Comparison of ENCODE assay signal across 18 mouse cellular contexts in the genomic region with DNA sequence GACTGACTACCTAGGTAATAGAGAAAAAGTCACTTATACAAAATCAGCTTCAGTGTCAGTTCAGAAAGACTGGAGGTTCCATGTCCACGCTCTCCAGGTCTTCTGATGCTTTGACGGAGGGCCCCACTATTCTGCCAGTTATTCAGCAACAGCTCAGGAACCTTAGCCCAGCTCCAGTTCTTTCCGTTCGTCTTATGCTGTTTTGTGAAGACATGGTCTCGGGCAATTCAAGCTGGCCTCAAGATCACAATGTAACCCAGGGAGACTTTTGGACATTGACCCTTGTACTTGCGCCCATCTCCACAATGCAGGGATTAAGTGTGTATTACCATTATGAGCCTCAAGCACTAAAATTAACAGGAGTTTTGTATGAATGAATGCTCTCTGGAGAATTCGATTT.
DNase-seq lines count a peak whose midpoint lies in the region; ATAC-seq and TF ChIP-seq lines count a peak whose summit lies in the region.
"Had no signal": no experiment of that assay in that cellular context is flagged by ENCODE, and none has a peak within 500 bp of the region (broad histone marks: within the 10 kb centered on the region; RNA-seq: fewer than 3 reads in every experiment).

No protein-coding gene starts in this region.

- H3K9ac ChIP-seq in midbrain, embryonic 11.5 days (ENCODE audit: low read length): no peak overlapping the region
- H3K9ac ChIP-seq in midbrain, embryonic 14.5 days (replicated peaks; ENCODE audit: low read length): no peak overlapping the region
- H3K9ac ChIP-seq in kidney, embryonic 15.5 days: no peak overlapping the region
- no peak overlapping the region for H3K9ac ChIP-seq in stomach, postnatal 0 days (ENCODE audit: low read length)
- H3K9ac ChIP-seq: forebrain, embryonic 15.5 days; heart, embryonic 13.5 days had no signal

- no peak for ATAC-seq in midbrain, embryonic 11.5 days (ENCODE audit: low FRiP score)
- ATAC-seq in midbrain, embryonic 14.5 days (ENCODE audit: low FRiP score, low TSS enrichment): no peak
- no peak for ATAC-seq in kidney, embryonic 15.5 days (replicated peaks; ENCODE audit: low FRiP score)
- ATAC-seq in stomach, postnatal 0 days (ENCODE audit: low FRiP score, low TSS enrichment): no peak

- H3K4me2 ChIP-seq in midbrain, embryonic 11.5 days: no peak overlapping the region
- H3K4me2 ChIP-seq in midbrain, embryonic 14.5 days (ENCODE audit: low read length): no peak overlapping the region
- 0 out of 2 replicates have a peak overlapping the region, but pooled peaks have one; percentile 19 for H3K4me2 ChIP-seq in kidney, embryonic 15.5 days
- no peak overlapping the region for H3K4me2 ChIP-seq in stomach, postnatal 0 days (replicated peaks; ENCODE audit: low read depth)
- H3K4me2 ChIP-seq: forebrain, embryonic 15.5 days; heart, embryonic 13.5 days had no signal

- no peak overlapping the region for H3K27ac ChIP-seq in midbrain, embryonic 11.5 days (ENCODE audit: low read depth, low read length)
- no peak overlapping the region for H3K27ac ChIP-seq in midbrain, embryonic 14.5 days (replicated peaks; ENCODE audit: low read depth, low read length)
- peak overlapping the region; percentile 59 for H3K27ac ChIP-seq in kidney, embryonic 15.5 days
- no peak overlapping the region for H3K27ac ChIP-seq in stomach, postnatal 0 days (replicated peaks)
- H3K27ac ChIP-seq: embryonic facial prominence, embryonic 10.5 days; forebrain, embryonic 15.5 days; heart, embryonic 13.5 days had no signal

- H3K9me3 ChIP-seq in midbrain, embryonic 11.5 days (ENCODE audit: control insufficient read depth, low read length): no peaks in the 10 kb centered on the region
- no peaks in the 10 kb centered on the region for H3K9me3 ChIP-seq in midbrain, embryonic 14.5 days (ENCODE audit: control insufficient read depth, low read length)
- H3K9me3 ChIP-seq in kidney, embryonic 15.5 days (replicated peaks): no peaks in the 10 kb centered on the region
- no peaks in the 10 kb centered on the region for H3K9me3 ChIP-seq in stomach, postnatal 0 days (ENCODE audit: control insufficient read depth, low read length)
- H3K9me3 ChIP-seq: embryonic facial prominence, embryonic 10.5 days; forebrain, embryonic 15.5 days; heart, embryonic 13.5 days had no signal

- no peak overlapping the region for H3K4me3 ChIP-seq in midbrain, embryonic 11.5 days (ENCODE audit: low read depth, low read length)
- H3K4me3 ChIP-seq in midbrain, embryonic 14.5 days (replicated peaks; ENCODE audit: low read depth, low read length): no peak overlapping the region
- no peak overlapping the region for H3K4me3 ChIP-seq in kidney, embryonic 15.5 days (replicated peaks)
- no peak overlapping the region for H3K4me3 ChIP-seq in stomach, postnatal 0 days (ENCODE audit: low read depth, low read length)
- H3K4me3 ChIP-seq: embryonic facial prominence, embryonic 10.5 days; forebrain, embryonic 15.5 days; heart, embryonic 13.5 days had no signal

- no peaks in the 10 kb centered on the region for H3K36me3 ChIP-seq in midbrain, embryonic 11.5 days (ENCODE audit: control insufficient read depth, insufficient read depth, low read length)
- H3K36me3 ChIP-seq in midbrain, embryonic 14.5 days (ENCODE audit: control insufficient read depth, insufficient read depth, low read length): no peaks in the 10 kb centered on the region
- no peaks in the 10 kb centered on the region; the same call in 1 of the 2 replicates for H3K36me3 ChIP-seq in kidney, embryonic 15.5 days
- H3K36me3 ChIP-seq in stomach, postnatal 0 days (ENCODE audit: control insufficient read depth, insufficient read depth, low read length): no peaks in the 10 kb centered on the region
- H3K36me3 ChIP-seq: embryonic facial prominence, embryonic 10.5 days; forebrain, embryonic 15.5 days had no signal

- 67% methylated on average over 7 of the region's 7 CpGs for WGBS in midbrain, embryonic 11.5 days
- 50% methylated on average over 7 of the region's 7 CpGs for WGBS in midbrain, embryonic 14.5 days
- 71% methylated on average over 7 of the region's 7 CpGs for WGBS in kidney, embryonic 15.5 days
- 85% methylated on average over 7 of the region's 7 CpGs for WGBS in stomach, postnatal 0 days

- TF ChIP-seq CTCF in stomach, postnatal 0 days (IDR thresholded peaks at IDR 0.05; ENCODE audit: low read depth): no peak

- peaks cover 5% of the 10 kb centered on the region for H3K4me1 ChIP-seq in midbrain, embryonic 11.5 days (ENCODE audit: control insufficient read depth, insufficient read depth, low read length)
- H3K4me1 ChIP-seq in midbrain, embryonic 14.5 days (ENCODE audit: control insufficient read depth, insufficient read depth, low read length): peaks cover 18% of the 10 kb centered on the region
- H3K4me1 ChIP-seq in kidney, embryonic 15.5 days: peaks cover 34% of the 10 kb centered on the region
- H3K4me1 ChIP-seq in stomach, postnatal 0 days (replicated peaks; ENCODE audit: control insufficient read depth, insufficient read depth): no peaks in the 10 kb centered on the region

- DNase-seq in midbrain, embryonic 11.5 days (ENCODE audit: low spot score, missing footprints): peak; percentile 77
- no peak for DNase-seq in midbrain, embryonic 14.5 days
- peak; percentile 66 for DNase-seq in kidney, adult 8-10 months
- peak; percentile 39 to 58 for DNase-seq in kidney, postnatal 25 days
- DNase-seq in thymus, postnatal 4 days: no peak
- DNase-seq in urinary bladder, postnatal 25 days (ENCODE audit: low spot score): no peak
- DNase-seq in stomach, postnatal 0 days (ENCODE audit: low spot score): no peak
- DNase-seq: adrenal gland, adult 2 months; adrenal gland, postnatal 25 days; cerebellum, adult 18-20 months; cerebellum, postnatal 10 days; gastrocnemius, postnatal 36 days; heart, adult 11 months; heart, postnatal 36 days had no signal

- TF ChIP-seq EP300 in stomach, postnatal 0 days (optimal IDR thresholded peaks at IDR 0.05): no peak

- no peaks in the 10 kb centered on the region for H3K27me3 ChIP-seq in midbrain, embryonic 11.5 days (ENCODE audit: control insufficient read depth, insufficient read depth, low read length)
- H3K27me3 ChIP-seq in midbrain, embryonic 14.5 days (ENCODE audit: control insufficient read depth, insufficient read depth, low read length): no peaks in the 10 kb centered on the region
- no peaks in the 10 kb centered on the region for H3K27me3 ChIP-seq in kidney, embryonic 15.5 days
- H3K27me3 ChIP-seq in stomach, postnatal 0 days (ENCODE audit: control insufficient read depth, insufficient read depth, low read length): no peaks in the 10 kb centered on the region
- H3K27me3 ChIP-seq: forebrain, embryonic 15.5 days; heart, embryonic 13.5 days had no signal

Comparison
In these comparisons a context has a peak if more than half of its experiments do, and no peak if none do; other contexts are left out.
1. DNase-seq: peak in midbrain, embryonic 11.5 days (single experiment), kidney, adult 8-10 months (2 of 2) and kidney, postnatal 25 days (2 of 2); none in midbrain, embryonic 14.5 days (single experiment), thymus, postnatal 4 days (single experiment), urinary bladder, postnatal 25 days (single experiment) and stomach, postnatal 0 days (single experiment).